Mouse (Mus musculus): ENCODE data around the gene Vmn1r7. TPM values are rescaled to one million over a fixed set of nuclear protein-coding genes. Genes with fewer than 3 reads are reported as not detected.
"Not testable (repeated sequence)": the region's sequence is repeated elsewhere in the genome, so short reads cannot be mapped to it uniquely, and the experiment has no call there.

The Vmn1r7 gene
- polyA plus RNA-seq (2014; fragmentation: Nextera tagmentation; extraction: Ambion mirVana): not detected in 2 replicates

GRCm38 (mm10) chr6:57025224-57025623 is at the start of gene Vmn1r7:
TSS of gene Vmn1r7 (minus strand) at chr6:57025324.
- H3K36me3 ChIP-seq (ENCODE audit: control insufficient read depth, insufficient read depth, low read length); H3K4me1 ChIP-seq (ENCODE audit: control insufficient read depth, insufficient read depth, low read length); H3K9ac ChIP-seq (ENCODE audit: low read depth, low read length); H3K27ac ChIP-seq (ENCODE audit: low read depth, low read length); ATAC-seq (ENCODE audit: low FRiP score, low TSS enrichment); H3K4me3 ChIP-seq (ENCODE audit: low read length); H3K27me3 ChIP-seq (ENCODE audit: control insufficient read depth, insufficient read depth, low read length); H3K9me3 ChIP-seq (ENCODE audit: control insufficient read depth, low read length); H3K4me2 ChIP-seq (replicated peaks; ENCODE audit: low read depth, low read length): not testable (repeated sequence)
- WGBS: 88% methylated on average over 2 of the region's 2 CpGs

DNA sequence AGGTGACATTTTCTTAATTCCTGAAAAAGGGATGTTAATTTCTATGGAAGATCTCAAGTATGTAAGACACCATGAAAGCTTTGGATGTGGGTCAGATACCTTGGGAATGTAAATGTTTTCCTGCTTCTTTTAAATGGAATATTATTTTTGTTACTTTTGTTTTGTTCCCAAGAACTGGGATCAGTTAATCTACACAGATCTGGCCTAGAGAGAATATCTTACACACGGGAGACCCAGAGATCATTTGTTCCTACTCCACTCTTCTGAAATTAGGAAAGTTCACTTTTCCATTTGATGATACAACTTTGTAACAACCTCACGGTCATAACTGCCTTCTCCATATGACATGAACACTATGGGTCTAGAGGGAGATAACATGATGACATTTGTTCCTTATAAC is 41.4 kb upstream of the Vmn1r7 start, which contains the start of gene Vmn1r9:
TSS of gene Vmn1r9 (plus strand) at position 301 of the 400 bp plus-strand sequence.
- 91% methylated on average over 2 of the region's 2 CpGs for WGBS
- no peaks in the 10 kb centered on the region for H3K4me1 ChIP-seq (ENCODE audit: control insufficient read depth, insufficient read depth, low read length)
- no peak within 1 kb of the TSS for H3K4me3 ChIP-seq (ENCODE audit: low read length)
- H3K9me3 ChIP-seq (ENCODE audit: control insufficient read depth, low read length): no peaks in the 10 kb centered on the region
- H3K27me3 ChIP-seq (ENCODE audit: control insufficient read depth, insufficient read depth, low read length): no peaks in the 10 kb centered on the region
- H3K27ac ChIP-seq (ENCODE audit: low read depth, low read length): no peak within 1 kb of the TSS
- no peaks in the 10 kb centered on the region for H3K36me3 ChIP-seq (ENCODE audit: control insufficient read depth, insufficient read depth, low read length)
- H3K9ac ChIP-seq (ENCODE audit: low read depth, low read length): no peak within 1 kb of the TSS
- ATAC-seq (ENCODE audit: low FRiP score, low TSS enrichment): no peak
- no peak within 1 kb of the TSS for H3K4me2 ChIP-seq (replicated peaks; ENCODE audit: low read depth, low read length)

- Histone ChIP-seq H3K4me1 (ENCODE audit: control insufficient read depth, insufficient read depth, low read length) (no peaks in the 10 kb centered on the region), H3K4me2 (replicated peaks; ENCODE audit: low read depth, low read length) (no peak overlapping the region)
Observed at GRCm38 (mm10) chr6:57063730-57064129, 38.6 kb upstream of the Vmn1r7 start.

GRCm38 (mm10) chr6:57034674-57035073 is 9.6 kb upstream of the Vmn1r7 start:
- WGBS: 84% methylated on average over 2 of the region's 2 CpGs
- Histone ChIP-seq H3K9ac (ENCODE audit: low read depth, low read length) (no peak overlapping the region), H3K9me3 (ENCODE audit: control insufficient read depth, low read length) (no peaks in the 10 kb centered on the region), H3K36me3 (ENCODE audit: control insufficient read depth, insufficient read depth, low read length) (no peaks in the 10 kb centered on the region), H3K4me3 (ENCODE audit: low read length) (no peak overlapping the region), H3K27me3 (ENCODE audit: control insufficient read depth, insufficient read depth, low read length) (no peaks in the 10 kb centered on the region), H3K27ac (ENCODE audit: low read depth, low read length) (no peak overlapping the region), H3K4me1 (ENCODE audit: control insufficient read depth, insufficient read depth, low read length) (no peaks in the 10 kb centered on the region), H3K4me2 (replicated peaks; ENCODE audit: low read depth, low read length) (no peak overlapping the region)
- no peak for ATAC-seq (ENCODE audit: low FRiP score, low TSS enrichment)

More at GRCm38 (mm10) chr6:57063730-57064129, 38.6 kb upstream of the Vmn1r7 start:
- Histone ChIP-seq H3K9ac (ENCODE audit: low read depth, low read length) (no peak overlapping the region), H3K4me3 (ENCODE audit: low read length) (no peak overlapping the region), H3K27me3 (ENCODE audit: control insufficient read depth, insufficient read depth, low read length) (no peaks in the 10 kb centered on the region), H3K9me3 (ENCODE audit: control insufficient read depth, low read length) (no peaks in the 10 kb centered on the region), H3K36me3 (ENCODE audit: control insufficient read depth, insufficient read depth, low read length) (no peaks in the 10 kb centered on the region), H3K27ac (ENCODE audit: low read depth, low read length) (no peak overlapping the region)
- ATAC-seq (ENCODE audit: low FRiP score, low TSS enrichment): no peak

- Histone ChIP-seq H3K27ac (ENCODE audit: low read depth, low read length) (no peak within 1 kb of the TSS), H3K36me3 (ENCODE audit: control insufficient read depth, insufficient read depth, low read length) (no peaks in the 10 kb centered on the region), H3K4me2 (replicated peaks; ENCODE audit: low read depth, low read length) (no peak within 1 kb of the TSS), H3K4me3 (ENCODE audit: low read length) (no peak within 1 kb of the TSS), H3K9ac (ENCODE audit: low read depth, low read length) (no peak within 1 kb of the TSS), H3K4me1 (ENCODE audit: control insufficient read depth, insufficient read depth, low read length) (no peaks in the 10 kb centered on the region), H3K9me3 (ENCODE audit: control insufficient read depth, low read length) (no peaks in the 10 kb centered on the region), H3K27me3 (ENCODE audit: control insufficient read depth, insufficient read depth, low read length) (no peaks in the 10 kb centered on the region)
- no peak for ATAC-seq (ENCODE audit: low FRiP score, low TSS enrichment)
Observed at GRCm38 (mm10) chr6:57031984-57032383, 6.9 kb upstream of the Vmn1r7 start, which contains the start of gene Vmn1r8. TSS of gene Vmn1r8 (plus strand) at chr6:57032284.

GRCm38 (mm10) chr6:56996943-56997342 is 28.2 kb downstream of the Vmn1r7 start, which contains the start of gene Vmn1r6:
TSS of gene Vmn1r6 (plus strand) at chr6:56997243.
- no peak within 1 kb of the TSS for H3K9ac ChIP-seq (ENCODE audit: low read depth, low read length)
- no peaks in the 10 kb centered on the region for H3K36me3 ChIP-seq (ENCODE audit: control insufficient read depth, insufficient read depth, low read length)
- no peak within 1 kb of the TSS for H3K4me3 ChIP-seq (ENCODE audit: low read length)
- no peaks in the 10 kb centered on the region for H3K27me3 ChIP-seq (ENCODE audit: control insufficient read depth, insufficient read depth, low read length)
- no peak for ATAC-seq (ENCODE audit: low FRiP score, low TSS enrichment)
- H3K4me1 ChIP-seq (ENCODE audit: control insufficient read depth, insufficient read depth, low read length): no peaks in the 10 kb centered on the region
- 89% methylated on average over 2 of the region's 2 CpGs for WGBS
- no peak within 1 kb of the TSS for H3K27ac ChIP-seq (ENCODE audit: low read depth, low read length)
- H3K4me2 ChIP-seq (replicated peaks; ENCODE audit: low read depth, low read length): no peak within 1 kb of the TSS
- no peaks in the 10 kb centered on the region for H3K9me3 ChIP-seq (ENCODE audit: control insufficient read depth, low read length)

Other genes starting within 250 kb of the Vmn1r7 start
- 20.4 and 38.3 TPM in 2 replicates for gene Kbtbd2, start 227.5 kb downstream of the Vmn1r7 start, polyA plus RNA-seq (2014; fragmentation: Nextera tagmentation; extraction: Ambion mirVana)
- gene Fkbp9, start 193.3 kb downstream of the Vmn1r7 start, polyA plus RNA-seq (2014; fragmentation: Nextera tagmentation; extraction: Ambion mirVana): 56.1 and 103 TPM in 2 replicates
- gene Nt5c3, start 101.4 kb downstream of the Vmn1r7 start, polyA plus RNA-seq (2014; fragmentation: Nextera tagmentation; extraction: Ambion mirVana): 59.3 and 61.7 TPM in 2 replicates
- gene Vmn1r4, start 101.3 kb downstream of the Vmn1r7 start, polyA plus RNA-seq (2014; fragmentation: Nextera tagmentation; extraction: Ambion mirVana): 0.19 and 0.24 TPM in 2 replicates
- gene Vmn1r5, start 55.1 kb downstream of the Vmn1r7 start, polyA plus RNA-seq (2014; fragmentation: Nextera tagmentation; extraction: Ambion mirVana): not detected in 2 replicates
- gene Vmn1r6, start 28.1 kb downstream of the Vmn1r7 start, polyA plus RNA-seq (2014; fragmentation: Nextera tagmentation; extraction: Ambion mirVana): not detected in 2 replicates
- not detected in 2 replicates for gene Vmn1r8, start 7.0 kb upstream of the Vmn1r7 start, polyA plus RNA-seq (2014; fragmentation: Nextera tagmentation; extraction: Ambion mirVana)
- not detected in 2 replicates for gene Vmn1r9, start 41.5 kb upstream of the Vmn1r7 start, polyA plus RNA-seq (2014; fragmentation: Nextera tagmentation; extraction: Ambion mirVana)
- gene Vmn1r10, start 84.1 kb upstream of the Vmn1r7 start, polyA plus RNA-seq (2014; fragmentation: Nextera tagmentation; extraction: Ambion mirVana): not detected in 2 replicates
- gene Vmn1r11, start 108.1 kb upstream of the Vmn1r7 start, polyA plus RNA-seq (2014; fragmentation: Nextera tagmentation; extraction: Ambion mirVana): not detected in 2 replicates
- gene Vmn1r12, start 131.6 kb upstream of the Vmn1r7 start, polyA plus RNA-seq (2014; fragmentation: Nextera tagmentation; extraction: Ambion mirVana): not detected in 2 replicates
- not detected in 2 replicates for gene Vmn1r13, start 178.0 kb upstream of the Vmn1r7 start, polyA plus RNA-seq (2014; fragmentation: Nextera tagmentation; extraction: Ambion mirVana)
- not detected in 2 replicates for gene Vmn1r14, start 206.4 kb upstream of the Vmn1r7 start, polyA plus RNA-seq (2014; fragmentation: Nextera tagmentation; extraction: Ambion mirVana)
- gene Vmn1r15, start 232.6 kb upstream of the Vmn1r7 start, polyA plus RNA-seq (2014; fragmentation: Nextera tagmentation; extraction: Ambion mirVana): not detected in 2 replicates